Mouse (Mus musculus) ovary, postnatal 14 days (tissue): ENCODE results near the gene Vcp.
A peak's percentile ranks its signal among the peaks of the same experiment; 100 is the strongest.
"Not testable (repeated sequence)": the region's sequence is repeated elsewhere in the genome, so short reads cannot be mapped to it uniquely, and the experiment has no call there.

Source experiments
- DNase-seq: peaks from one replicate; pipeline ENCODE4 v3.0.0; 2022; ENCODE audit warnings: low spot score

Vcp gene

GRCm38 (mm10) chr4:43029749-43030148, 29.4 kb upstream of the Vcp start:
- DNase-seq = no peak

DNA sequence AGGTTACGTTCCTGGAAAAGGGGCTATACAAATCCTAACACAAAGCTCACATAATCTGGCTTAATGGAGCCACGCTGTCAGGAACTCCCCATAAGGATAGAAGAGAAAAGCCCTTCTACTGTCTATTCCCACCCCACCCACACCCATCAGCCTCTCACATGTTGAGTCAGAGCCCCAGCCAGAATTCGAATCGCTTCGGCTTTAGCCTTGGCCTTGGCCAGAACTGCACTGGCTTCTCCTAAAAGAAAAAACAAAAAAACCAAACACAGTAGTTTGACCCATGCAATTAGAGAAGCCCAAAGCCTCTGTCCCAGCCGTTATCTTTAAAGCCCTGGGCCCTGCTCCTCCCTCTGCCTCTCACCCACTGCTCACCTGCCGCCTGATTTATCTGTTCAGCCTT, 28.8 kb upstream of the Vcp start:
- DNase-seq = no peak

DNA sequence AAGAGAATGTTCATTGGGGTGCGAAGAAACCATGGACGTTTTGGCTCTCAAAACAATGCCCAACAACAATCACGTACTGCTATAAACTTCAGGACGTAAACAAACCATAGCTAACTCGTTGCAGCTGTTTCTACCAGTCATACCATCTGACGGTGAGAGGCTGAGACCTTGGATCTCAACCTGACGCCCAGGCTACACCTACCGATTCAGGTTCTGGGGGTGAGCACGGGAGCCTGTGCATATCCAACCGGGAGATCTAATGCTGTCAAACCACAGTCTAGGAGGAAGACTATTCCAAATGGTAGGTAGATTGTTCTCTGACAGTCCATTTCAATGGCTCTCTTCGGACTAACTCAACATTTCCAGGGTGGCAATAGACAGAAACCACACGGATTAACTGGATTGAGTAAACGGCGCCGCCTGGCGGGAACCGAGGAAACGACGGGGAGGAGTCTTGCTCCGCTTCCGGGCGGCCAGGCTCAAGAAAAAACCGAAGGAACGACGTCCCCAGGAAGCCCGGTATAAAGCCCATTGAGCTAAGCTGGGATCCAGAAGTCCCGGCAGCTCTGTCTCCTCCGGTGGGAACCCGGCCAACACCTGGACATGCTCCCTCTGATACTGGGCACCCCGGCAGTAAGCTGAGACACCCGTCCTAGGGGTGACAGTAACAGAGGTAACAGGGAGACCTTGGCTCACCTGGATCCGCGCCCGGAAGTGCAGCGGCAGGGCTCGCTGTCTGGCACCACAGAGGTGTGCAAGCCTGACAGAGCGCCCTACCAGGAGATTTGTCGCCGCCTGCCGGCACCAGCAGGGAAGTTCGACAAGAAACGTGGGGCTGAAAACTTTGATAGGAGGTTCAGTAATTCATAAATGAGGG, 25.0 kb upstream of the Vcp start, which contains the start of gene Pigo:
Pigo (minus strand) TSS at position 736 of the 877 bp plus-strand sequence.
- DNase-seq = peak; percentile 92

DNA sequence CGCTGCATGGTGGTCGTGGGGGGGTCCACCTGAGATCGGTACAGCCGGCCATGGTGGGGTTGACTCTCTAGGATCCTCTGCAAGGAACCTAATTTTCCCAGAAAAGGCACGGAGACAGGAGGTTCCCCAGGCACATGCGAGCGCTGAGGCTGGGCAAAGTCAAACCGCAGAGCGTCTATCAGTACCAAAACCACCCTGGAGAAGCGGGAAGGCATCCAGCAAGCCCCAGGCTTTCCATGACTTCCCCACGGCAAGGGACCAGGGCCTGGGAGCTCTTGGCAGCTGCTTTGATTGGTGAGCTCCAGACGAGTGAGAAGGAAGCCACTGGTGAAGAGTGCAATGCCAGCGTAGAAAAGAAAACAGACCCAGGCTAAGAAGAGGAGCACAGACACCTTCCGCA, 24.4 kb upstream of the Vcp start:
- no peak for DNase-seq

DNA sequence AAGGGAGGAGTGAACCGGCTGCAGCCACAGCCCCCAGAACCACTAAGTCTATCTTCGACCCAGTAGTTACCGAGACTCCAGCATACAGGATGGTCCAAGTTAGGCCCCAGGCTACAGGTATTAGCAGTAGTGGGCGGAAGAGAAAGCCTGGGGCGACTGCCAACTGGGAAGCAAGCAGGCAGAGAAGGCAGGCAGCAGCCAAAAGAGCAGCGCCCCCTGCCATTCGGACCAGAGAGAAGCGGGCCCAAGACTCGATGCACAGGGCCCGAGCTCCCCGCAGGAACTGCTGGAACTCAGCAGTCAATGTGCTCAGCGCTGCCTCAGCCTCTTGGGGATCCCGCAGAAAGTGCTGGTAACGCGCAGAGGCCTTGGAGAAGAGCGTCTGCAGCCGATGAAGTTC, 21.0 kb upstream of the Vcp start:
- no peak for DNase-seq

GRCm38 (mm10) chr4:43020876-43021275, 20.6 kb upstream of the Vcp start:
- no peak for DNase-seq

GRCm38 (mm10) chr4:43019641-43020465, 19.5 kb upstream of the Vcp start:
- no peak for DNase-seq

DNA sequence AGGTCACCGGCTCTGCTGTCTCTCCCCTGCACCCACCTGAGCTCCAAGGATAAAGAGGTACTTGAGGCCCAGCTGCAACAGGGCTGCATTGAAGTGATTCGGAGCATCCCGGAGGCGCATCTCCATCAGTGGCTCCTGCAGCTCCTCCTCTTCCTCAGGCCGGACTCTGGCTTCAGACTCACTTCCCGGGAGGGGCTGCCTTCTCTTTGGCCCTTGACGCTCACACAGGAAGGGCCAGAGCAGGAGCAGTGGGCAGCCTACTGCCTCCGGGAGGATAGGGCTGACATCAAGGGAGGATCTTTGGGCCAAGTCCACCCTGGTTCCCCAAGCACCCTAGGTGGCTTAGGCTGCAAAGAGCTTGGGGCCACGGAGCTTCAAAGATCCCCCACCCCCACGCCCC, 18.9 kb upstream of the Vcp start:
- no peak for DNase-seq

- no peak for DNase-seq
Observed at GRCm38 (mm10) chr4:43018156-43018555, 17.8 kb upstream of the Vcp start.

- DNase-seq = no peak
Observed at GRCm38 (mm10) chr4:43012091-43012490, 11.8 kb upstream of the Vcp start.

DNA sequence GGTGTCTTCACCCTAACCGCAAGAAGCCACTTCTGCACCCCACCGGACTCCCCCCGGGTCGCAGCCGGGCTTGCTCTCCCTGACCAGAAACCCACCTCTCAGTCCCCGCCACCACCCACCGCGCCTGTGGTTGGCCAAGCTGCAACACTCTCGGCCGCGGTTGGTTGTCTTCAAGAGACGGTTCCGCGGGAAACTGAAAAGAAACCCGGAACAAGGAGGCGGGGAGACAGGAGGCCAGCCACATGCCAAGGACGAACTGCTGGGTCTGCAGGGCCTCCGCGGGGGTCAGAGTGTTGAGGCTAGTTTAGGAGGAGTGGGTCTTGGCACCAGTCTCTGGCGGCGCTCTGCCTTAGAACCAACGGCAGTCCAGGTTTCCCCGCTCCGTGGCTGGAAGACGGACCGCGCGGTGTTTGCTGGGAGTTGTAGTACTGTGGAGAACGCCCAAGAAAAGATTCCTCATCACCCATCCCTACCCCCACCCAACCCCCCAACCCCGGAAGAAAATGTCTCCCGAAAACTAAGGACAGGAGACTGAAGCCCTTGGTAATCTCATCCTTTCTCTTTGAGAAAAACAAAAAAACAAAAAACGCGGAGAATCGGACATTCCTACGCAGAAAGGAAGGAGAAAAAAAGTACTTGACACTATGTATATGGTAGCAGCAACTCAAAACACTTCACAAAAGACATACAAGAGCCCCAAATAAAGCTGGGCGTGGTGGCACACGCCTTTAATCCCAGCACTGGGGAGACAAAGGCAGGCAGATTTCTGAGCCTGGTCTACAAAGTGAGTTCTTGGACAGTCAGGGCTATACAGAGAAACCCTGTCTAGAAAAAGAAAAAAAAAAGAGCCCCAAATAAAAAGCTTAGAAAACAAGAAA, 10.1 kb upstream of the Vcp start, which contains the start of gene Fancg:
Fancg (minus strand) TSS at position 346 of the 878 bp plus-strand sequence.
- peak; percentile 60 for DNase-seq

GRCm38 (mm10) chr4:43005765-43006164, 5.5 kb upstream of the Vcp start:
- no peak for DNase-seq

DNA sequence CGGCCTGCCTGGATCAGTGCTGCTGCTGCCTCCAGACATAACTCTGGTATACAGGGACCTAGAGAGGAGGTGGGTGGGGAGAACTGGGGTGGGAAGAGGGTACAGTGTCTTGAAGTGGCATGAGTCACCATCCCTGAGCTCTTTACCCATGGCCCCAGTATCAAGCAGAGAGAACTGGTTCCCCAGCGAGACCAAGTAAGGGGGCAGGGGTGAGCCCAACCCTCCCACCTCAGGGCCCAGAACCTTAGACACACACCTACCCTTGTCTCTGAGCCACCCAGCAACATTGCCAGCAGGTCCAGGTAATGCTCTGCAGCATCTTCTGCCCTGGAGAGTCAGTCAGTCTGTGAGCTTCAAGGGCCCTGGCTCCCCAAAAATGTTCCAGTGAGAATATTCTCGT, 4.6 kb upstream of the Vcp start:
- DNase-seq = no peak

DNA sequence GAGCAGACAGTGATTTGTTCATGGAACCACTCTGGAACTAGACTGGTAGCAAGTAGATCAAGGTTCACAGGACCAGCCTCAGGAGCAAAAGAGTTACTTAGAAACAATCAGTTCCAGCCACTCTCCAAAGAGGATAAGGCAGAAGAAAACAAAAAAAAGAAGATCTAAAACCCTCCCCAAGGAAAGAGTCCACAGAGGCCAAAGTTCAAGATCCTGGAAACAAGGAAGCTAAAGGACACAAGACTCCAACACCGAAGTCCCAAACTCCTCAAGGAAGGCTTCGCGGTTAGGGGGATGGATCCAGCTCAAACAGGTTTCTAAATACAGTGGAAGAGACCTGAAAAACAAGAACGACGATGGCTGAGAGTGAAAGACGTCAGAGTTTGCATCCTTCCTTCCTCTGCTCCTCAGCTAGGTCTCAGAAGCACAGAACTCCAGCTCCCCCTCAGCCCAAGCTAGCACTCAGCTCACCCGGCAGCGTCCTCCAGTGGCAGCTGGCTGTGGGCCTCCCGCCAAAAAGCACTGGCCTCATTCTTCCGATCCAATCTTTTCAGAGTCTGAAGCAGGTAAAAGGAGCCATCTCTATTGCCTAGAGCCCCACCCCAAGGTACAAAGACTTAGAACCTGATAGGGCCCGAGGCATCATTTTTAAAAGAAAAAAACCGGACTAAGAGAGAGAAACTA, 2.6 kb upstream of the Vcp start:
- no peak for DNase-seq

DNA sequence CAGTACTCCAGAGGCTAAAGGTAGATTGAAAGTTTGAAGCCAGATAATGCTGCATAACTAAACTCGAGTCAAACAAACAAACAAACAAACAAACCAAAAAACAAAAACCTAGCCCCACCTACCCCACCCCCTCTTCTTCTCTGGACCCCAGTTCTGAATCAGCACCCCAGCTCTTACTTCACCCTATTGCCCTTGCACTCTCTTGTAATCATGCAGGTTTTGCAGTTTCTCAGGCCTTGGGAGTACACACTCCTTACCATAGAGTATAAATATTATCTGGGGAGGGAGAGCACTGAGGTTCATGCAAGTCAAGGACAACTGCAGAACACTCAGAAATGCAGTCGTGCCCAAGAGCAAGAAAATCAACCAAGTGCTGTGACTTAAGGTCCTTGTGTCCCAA, 965 bp upstream of the Vcp start:
- DNase-seq = no peak

DNA sequence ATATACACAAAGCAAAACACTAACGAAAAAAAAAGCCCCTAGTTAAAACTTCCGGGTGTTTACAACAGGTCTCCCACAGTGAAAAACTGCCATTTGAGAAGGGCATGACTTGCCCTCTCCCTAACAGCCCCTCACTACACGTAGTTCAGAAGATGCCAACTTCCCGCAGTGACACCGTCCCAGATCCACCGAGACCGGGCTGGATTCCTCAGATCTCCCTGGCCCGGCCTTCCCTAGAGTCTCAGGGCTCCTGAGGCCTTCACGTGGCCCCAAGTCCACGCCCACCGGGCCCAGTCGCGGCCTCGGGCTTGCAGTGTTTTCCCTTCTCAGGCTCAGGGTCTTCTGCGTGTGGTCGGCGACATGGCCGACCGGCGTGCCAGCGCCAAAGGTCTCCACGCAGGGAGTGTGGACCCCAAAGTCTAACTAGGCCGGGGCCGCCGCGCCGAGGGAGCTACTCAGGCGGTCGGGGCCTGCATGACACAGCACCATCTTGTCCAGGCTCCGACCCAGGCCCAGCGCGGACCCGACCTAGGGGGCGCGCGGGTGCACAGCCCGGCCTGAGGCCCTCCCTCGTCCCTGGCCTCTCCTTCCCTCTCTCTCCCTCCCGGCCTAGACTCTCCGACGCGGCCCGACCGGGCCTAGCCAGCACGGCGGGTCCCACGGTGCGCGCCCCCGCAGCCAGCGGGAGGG, 711 bp downstream of the Vcp start:
- peak; percentile 60 for DNase-seq

GRCm38 (mm10) chr4:42998022-42998421, 2.3 kb downstream of the Vcp start:
- no peak for DNase-seq

GRCm38 (mm10) chr4:42988296-42988695, 12.0 kb downstream of the Vcp start:
- DNase-seq = no peak

DNA sequence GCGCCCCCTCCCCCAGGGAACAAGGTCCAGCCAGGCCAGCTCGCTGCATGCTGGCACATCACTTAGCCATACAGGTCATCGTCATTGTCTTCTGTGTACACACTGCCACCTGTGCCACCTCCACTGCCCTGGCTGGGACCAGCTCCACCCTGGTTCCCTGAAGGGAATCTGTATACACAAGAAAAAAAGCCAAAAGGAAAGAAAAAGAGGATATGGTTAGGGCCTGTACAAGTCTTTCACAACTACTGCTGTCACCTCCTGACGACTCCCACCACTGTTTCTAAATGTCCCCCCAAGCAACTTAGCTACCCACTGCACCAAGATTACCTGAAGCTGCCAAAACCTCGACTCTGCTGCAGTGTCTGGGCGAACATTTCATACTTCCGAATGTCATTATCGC, 19.8 kb downstream of the Vcp start:
- DNase-seq = not testable (repeated sequence)

DNA sequence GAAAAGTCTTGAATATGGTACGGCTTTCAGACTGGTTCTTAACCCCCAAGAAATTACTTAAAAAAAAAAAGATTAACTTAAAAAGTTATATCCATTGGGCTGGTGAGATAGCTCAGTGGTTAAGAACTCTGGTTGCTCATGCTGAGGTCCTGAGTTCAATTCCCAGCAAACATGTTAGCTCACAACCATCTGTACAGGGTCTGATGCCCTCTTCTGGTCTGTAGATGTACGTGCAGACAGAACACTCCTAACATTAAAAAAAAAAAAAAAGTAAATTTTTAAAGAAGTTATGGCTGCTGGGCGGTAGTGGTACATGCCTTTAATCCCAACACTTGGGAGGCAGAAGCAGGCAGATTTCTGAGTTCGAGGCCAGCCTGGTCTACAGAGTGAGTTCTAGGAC, 22.2 kb downstream of the Vcp start:
- DNase-seq = no peak

- no peak for DNase-seq
Observed at GRCm38 (mm10) chr4:42973868-42974267, 26.4 kb downstream of the Vcp start.
